Mouse (Mus musculus) cerebellum, adult 2 months (tissue): Measurements from ENCODE around the gene Fmo4.

ENCODE experiments used
- CTCF ChIP-seq: fragments of 200-500 bp; IDR thresholded peaks from 2 replicates; pipeline ENCODE4 v1.5.1; 2011; ENCODE audit warnings: low read depth, mild to moderate bottlenecking, control low read depth, low read length, moderate library complexity, borderline replicate concordance; ENCODE audit not compliant: insufficient read depth
- POLR2A ChIP-seq: fragments of 200-500 bp; IDR thresholded peaks from 2 replicates; pipeline ENCODE4 v1.6.1; 2011; ENCODE audit warnings: low read length, control low read depth, borderline replicate concordance; ENCODE audit not compliant: insufficient read depth

GRCm38 (mm10) chr1:162783669-162784248, 30.0 kb downstream of the Fmo4 start:
- TF ChIP-seq CTCF (no peak), POLR2A (no peak)
